Mouse (Mus musculus) CH12.LX (cell line): ENCODE measurements around the gene Rnf213. TPM values are rescaled to one million over a fixed set of nuclear protein-coding genes. Genes with fewer than 3 reads are reported as not detected.
A peak's percentile ranks its signal among the peaks of the same experiment; 100 is the strongest.

ENCODE experiments used
- DNase-seq: peaks from one replicate; pipeline ENCODE4 v3.0.0-alpha.2; 2013; ENCODE audit errors: extremely low read depth
- H3K27ac ChIP-seq: 2 replicates; pipeline ENCODE4 v1.5.1; 2012; ENCODE audit warnings: low read depth, mild to moderate bottlenecking, control low read depth, moderate library complexity; ENCODE audit not compliant: insufficient read depth
- H3K27me3 ChIP-seq: replicated peaks from 2 replicates; pipeline ENCODE3; 2012; ENCODE audit warnings: inconsistent platforms
- H3K36me3 ChIP-seq, 2 experiments: replicated peaks in 1 of 2; 2 replicates each; pipeline versions ENCODE3 to v1.6.1; 2012; ENCODE audit warnings: inconsistent platforms in 1 of 2, low read length in 1 of 2, mild to moderate bottlenecking in 1 of 2, mixed read lengths in 1 of 2, moderate library complexity in 1 of 2; ENCODE audit not compliant: control insufficient read depth in 1 of 2, insufficient read depth in 1 of 2
- H3K4me1 ChIP-seq, 2 experiments: 2 replicates each; pipeline ENCODE4 v1.6.1; 2012; ENCODE audit warnings: inconsistent platforms in 1 of 2, moderate library complexity in 1 of 2; ENCODE audit not compliant: insufficient read depth in 2 of 2, control insufficient read depth in 1 of 2
- H3K4me2 ChIP-seq: 2 replicates; pipeline ENCODE4 v1.6.1; 2012; ENCODE audit warnings: low read depth, mild to moderate bottlenecking, control low read depth; ENCODE audit not compliant: poor library complexity, insufficient read depth, severe bottlenecking
- H3K4me3 ChIP-seq, 3 experiments: fragments of 150-350 bp in 1 of 3; sonication (generic) in 1 of 3; replicated peaks in 1 of 3; 2 replicates each; pipeline versions ENCODE3 to v1.5.1; 2011 to 2012; ENCODE audit warnings: low read depth in 2 of 3, low read length in 2 of 3, mild to moderate bottlenecking in 2 of 3, moderate library complexity in 2 of 3, control low read depth in 1 of 3, improper control_type of control experiment in 1 of 3, inconsistent platforms in 1 of 3, mixed read lengths in 1 of 3; ENCODE audit not compliant: poor library complexity in 1 of 3
- H3K79me2 ChIP-seq: replicated peaks from 2 replicates; pipeline ENCODE4 v1.6.1; 2012; ENCODE audit warnings: mild to moderate bottlenecking, moderate library complexity; ENCODE audit not compliant: control insufficient read depth, poor library complexity, insufficient read depth, severe bottlenecking; ENCODE audit errors: extremely low read depth
- H3K9ac ChIP-seq: 2 replicates; pipeline ENCODE4 v1.6.1; 2012; ENCODE audit warnings: low read depth, mild to moderate bottlenecking, control low read depth, moderate library complexity; ENCODE audit not compliant: insufficient read depth
- H3K9me3 ChIP-seq: replicated peaks from 2 replicates; pipeline ENCODE3; 2012; ENCODE audit warnings: low read length, inconsistent platforms, mixed read lengths
- BHLHE40 ChIP-seq: IDR thresholded peaks from 2 replicates; pipeline ENCODE4 v1.6.1; 2011; ENCODE audit warnings: mild to moderate bottlenecking, low read depth, low read length, improper control_type of control experiment
- CHD1 ChIP-seq: IDR thresholded peaks from 2 replicates; pipeline ENCODE4 v1.6.1; 2012; ENCODE audit warnings: low read depth, low read length, improper control_type of control experiment, inconsistent platforms
- E2F4 ChIP-seq: IDR thresholded peaks from 2 replicates; pipeline ENCODE4 v1.6.1; 2011; ENCODE audit warnings: low read depth, low read length, improper control_type of control experiment; ENCODE audit not compliant: insufficient replicate concordance
- ELF1 ChIP-seq: IDR thresholded peaks from 2 replicates; pipeline ENCODE4 v1.6.1; 2014; ENCODE audit warnings: low read depth, mild to moderate bottlenecking, inconsistent platforms, low read length, improper control_type of control experiment
- EP300 ChIP-seq: IDR thresholded peaks from 2 replicates; pipeline ENCODE4 v1.6.1; 2011; ENCODE audit warnings: low read length, improper control_type of control experiment
- ETS1 ChIP-seq: conservative IDR thresholded peaks from 2 replicates; pipeline ENCODE4 v1.6.1; 2012; ENCODE audit warnings: low read depth, mild to moderate bottlenecking, inconsistent platforms, low read length, improper control_type of control experiment, moderate library complexity
- JUN ChIP-seq: IDR thresholded peaks from 2 replicates; pipeline ENCODE4 v1.6.1; 2011; ENCODE audit warnings: low read depth, mild to moderate bottlenecking, low read length, improper control_type of control experiment, moderate library complexity; ENCODE audit not compliant: insufficient read depth
- JUND ChIP-seq: conservative IDR thresholded peaks from 2 replicates; pipeline ENCODE4 v1.6.1; 2011; ENCODE audit warnings: low read depth, low read length, improper control_type of control experiment
- MAFK ChIP-seq: IDR thresholded peaks from 2 replicates; pipeline ENCODE4 v1.6.1; 2011; ENCODE audit warnings: low read length, improper control_type of control experiment; ENCODE audit not compliant: insufficient replicate concordance
- MEF2A ChIP-seq: IDR thresholded peaks from 2 replicates; pipeline ENCODE4 v1.6.1; 2014; ENCODE audit warnings: low read depth, mild to moderate bottlenecking, inconsistent platforms, low read length, improper control_type of control experiment, borderline replicate concordance
- MYC ChIP-seq: IDR thresholded peaks from 2 replicates; pipeline ENCODE4 v1.6.1; 2011; ENCODE audit warnings: low read depth, mild to moderate bottlenecking, improper control_type of control experiment, low read length
- NELFE ChIP-seq: IDR thresholded peaks from 2 replicates; pipeline ENCODE4 v1.6.1; 2011; ENCODE audit warnings: low read depth, low read length, improper control_type of control experiment
- POLR2A ChIP-seq: IDR thresholded peaks from 2 replicates; pipeline ENCODE4 v1.6.1; 2011; ENCODE audit warnings: low read depth, mild to moderate bottlenecking, improper control_type of control experiment, low read length
- RCOR1 ChIP-seq: conservative IDR thresholded peaks from 2 replicates; pipeline ENCODE4 v1.6.1; 2012; ENCODE audit warnings: low read depth, mild to moderate bottlenecking, inconsistent platforms, low read length, improper control_type of control experiment
- SIN3A ChIP-seq: IDR thresholded peaks from 2 replicates; pipeline ENCODE4 v1.6.1; 2012; ENCODE audit warnings: low read length, improper control_type of control experiment, inconsistent platforms
- TBP ChIP-seq: conservative IDR thresholded peaks from 2 replicates; pipeline ENCODE4 v1.6.1; 2011; ENCODE audit warnings: low read depth, low read length, improper control_type of control experiment
- USF1 ChIP-seq: IDR thresholded peaks from 2 replicates; pipeline ENCODE4 v1.6.1; 2014; ENCODE audit warnings: low read depth, mild to moderate bottlenecking, inconsistent platforms, low read length, improper control_type of control experiment
- USF2 ChIP-seq: conservative IDR thresholded peaks from 2 replicates; pipeline ENCODE4 v1.6.1; 2011; ENCODE audit warnings: low read depth, low read length, improper control_type of control experiment
- ZNF384 ChIP-seq: IDR thresholded peaks from 2 replicates; pipeline ENCODE4 v1.6.1; 2012; ENCODE audit warnings: low read depth, low read length, improper control_type of control experiment, inconsistent platforms
- dilution Hi-C: fragments of 300-500 bp; cut with MboI; formaldehyde crosslinking; loops from 2 replicates; pipeline ENCODE4 v1.14.3; 2020; ENCODE audit warnings: low sequenced_read_pairs; ENCODE audit not compliant: extremely low pct_unique_long_range_greater_than_20kb, extremely low pct_ligation_motif_present
- in situ Hi-C: fragments of 300-500 bp; cut with MboI; formaldehyde crosslinking; loops from 3 replicates; pipeline ENCODE4 v1.14.3; 2019; ENCODE audit warnings: low sequenced_read_pairs, low pct_ligation_motif_present, low pct_unique_long_range_greater_than_20kb, mixed read lengths
- polyA plus RNA-seq: library from polyadenylated mRNA; unstranded; fragments of >175 nt; gene quantifications from 2 replicates; pipeline ENCODE4 v1.2.1, GENCODE M21; 2012; ENCODE audit warnings: low read depth; ENCODE audit not compliant: insufficient read length
- total RNA-seq, 2 experiments: library from RNA; depleted of rRNA; stranded (reverse); fragments of 300-350 nt in 1 of 2; fragments of >200 nt in 1 of 2; gene quantifications; 2 replicates each; pipeline ENCODE4 v1.2.3; 2012 to 2014

Gene Rnf213
- total and polyA plus RNA-seq, 3 experiments, result 4.2 to 23.2 (median 11.2) TPM

DNA sequence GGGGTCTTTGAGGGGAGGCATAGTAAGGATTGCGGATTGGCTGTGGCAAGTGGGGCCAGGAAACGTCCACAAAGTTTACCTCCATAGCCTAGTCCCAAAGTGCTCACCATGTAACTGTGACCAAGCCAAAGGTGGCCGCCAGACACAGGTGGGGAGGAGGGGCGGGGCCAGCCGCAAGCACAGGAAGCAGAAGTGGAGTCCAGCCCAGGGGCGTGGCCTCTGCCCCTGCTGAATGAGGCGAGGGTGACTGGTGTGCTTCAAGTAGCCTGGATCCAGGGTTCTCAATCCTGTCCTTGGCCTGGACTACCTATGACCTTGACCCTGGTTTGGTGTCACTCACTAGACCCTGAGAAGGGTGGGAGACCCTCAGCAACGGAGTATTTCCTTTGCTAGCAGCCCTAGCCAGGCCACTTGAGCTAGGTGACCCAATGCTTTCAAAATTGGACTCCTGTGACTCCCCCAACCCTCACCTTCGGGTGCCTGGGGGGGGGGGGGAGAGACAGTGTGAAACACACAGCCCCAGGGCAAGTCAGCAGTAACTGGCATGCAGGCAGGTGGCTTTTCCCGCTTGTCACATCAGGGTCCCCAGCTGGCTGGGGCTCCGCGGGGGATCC, 792 bp upstream of the Rnf213 start (continued):
- TF ChIP-seq BHLHE40, result no peak

DNA sequence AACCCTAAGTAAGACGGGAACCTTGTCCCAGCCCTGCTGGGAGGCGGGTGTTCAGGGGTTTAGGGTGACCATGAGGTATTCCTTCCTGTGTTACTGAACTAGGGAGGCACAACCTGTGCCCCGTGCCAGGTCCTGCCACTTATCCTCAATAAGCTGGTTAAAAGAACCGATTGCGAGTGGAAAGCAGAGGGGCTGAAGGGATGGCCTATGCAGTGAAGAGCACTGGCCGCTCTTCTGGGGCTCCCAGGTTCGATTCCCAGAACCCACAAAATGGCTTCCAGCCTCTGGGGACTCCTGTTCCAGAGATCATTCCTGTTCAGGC, 544 bp downstream of the Rnf213 start:
- no peak for TF ChIP-seq CHD1
- no peak for TF ChIP-seq ELF1
- no peak for TF ChIP-seq EP300
- TF ChIP-seq ZNF384, result no peak
- no peak for TF ChIP-seq TBP
- TF ChIP-seq, all 38 proteins: peak for 0
- Histone ChIP-seq H3K79me2 (no peaks in the 10 kb centered on the region), H3K27ac (no peak overlapping the region), H3K9me3 (no peaks in the 10 kb centered on the region), H3K36me3 (peaks cover 7 to 17% of the 10 kb centered on the region in 2 experiments), H3K4me1 (peaks cover 18 to 36% of the 10 kb centered on the region in 2 experiments), H3K27me3 (peaks cover 66% of the 10 kb centered on the region), H3K4me3 (peak overlapping the region in 1 of 3 experiments; percentile 44), H3K4me2 (peak overlapping the region; percentile 39), H3K9ac (no peak overlapping the region)
- no peak for DNase-seq
- dilution Hi-C loops, result no loop called here
- in situ Hi-C loops, result no loop called here

DNA sequence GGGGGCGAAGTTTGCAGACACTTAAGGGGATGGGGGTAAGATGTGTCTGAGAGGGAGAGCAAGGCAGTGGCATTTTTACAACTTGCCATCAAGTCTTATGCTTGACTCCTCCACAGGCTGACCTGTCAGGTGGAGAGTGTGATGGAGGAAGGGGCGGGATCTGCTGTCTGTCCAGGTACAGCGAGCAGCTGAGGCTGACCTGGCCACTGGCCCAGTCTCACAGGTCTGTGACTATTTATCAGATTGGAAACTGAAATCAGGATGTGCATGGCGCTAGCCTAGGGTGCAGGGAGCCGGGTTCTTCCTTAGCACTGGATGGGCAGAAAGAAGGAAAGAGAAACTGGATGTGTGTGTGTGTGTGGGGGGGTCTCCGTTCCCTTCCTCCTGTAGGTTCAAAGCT, 1.3 kb downstream of the Rnf213 start:
- DNase-seq, result no peak
- Histone ChIP-seq H3K4me1 (peaks cover 18 to 36% of the 10 kb centered on the region in 2 experiments), H3K4me3 (no peak overlapping the region), H3K36me3 (peaks cover 7 to 17% of the 10 kb centered on the region in 2 experiments), H3K4me2 (no peak overlapping the region), H3K9ac (no peak overlapping the region), H3K79me2 (no peaks in the 10 kb centered on the region), H3K27ac (no peak overlapping the region), H3K27me3 (peaks cover 63% of the 10 kb centered on the region), H3K9me3 (no peaks in the 10 kb centered on the region)
- in situ Hi-C loops, result no loop called here
- no peak for TF ChIP-seq USF1
- no peak for TF ChIP-seq RCOR1
- TF ChIP-seq E2F4, result no peak
- no peak for TF ChIP-seq NELFE
- no peak for TF ChIP-seq JUND
- no peak for TF ChIP-seq TBP
- TF ChIP-seq ETS1, result no peak
- no peak for TF ChIP-seq MEF2A
- TF ChIP-seq USF2, result no peak
- TF ChIP-seq SIN3A, result no peak
- no peak for TF ChIP-seq EP300
- no peak for TF ChIP-seq POLR2A
- no peak for TF ChIP-seq MAFK
- TF ChIP-seq MYC, result no peak
- TF ChIP-seq JUN, result no peak
- dilution Hi-C loops, result no loop called here
